Mouse (Mus musculus) c-Kit-negative CD71-positive TER-119-positive erythroid progenitor cells, embryonic 14.5 days (primary cell): ENCODE measurements around the gene Mrpl35.
A peak's percentile ranks its signal among the peaks of the same experiment; 100 is the strongest.
"Not testable (repeated sequence)": the region's sequence is repeated elsewhere in the genome, so short reads cannot be mapped to it uniquely, and the experiment has no call there.

Experiments used
- DNase-seq: peaks from one replicate; pipeline ENCODE4 v3.0.0-alpha.2; 2013; ENCODE audit warnings: low read depth, low spot score

Gene Mrpl35

DNA sequence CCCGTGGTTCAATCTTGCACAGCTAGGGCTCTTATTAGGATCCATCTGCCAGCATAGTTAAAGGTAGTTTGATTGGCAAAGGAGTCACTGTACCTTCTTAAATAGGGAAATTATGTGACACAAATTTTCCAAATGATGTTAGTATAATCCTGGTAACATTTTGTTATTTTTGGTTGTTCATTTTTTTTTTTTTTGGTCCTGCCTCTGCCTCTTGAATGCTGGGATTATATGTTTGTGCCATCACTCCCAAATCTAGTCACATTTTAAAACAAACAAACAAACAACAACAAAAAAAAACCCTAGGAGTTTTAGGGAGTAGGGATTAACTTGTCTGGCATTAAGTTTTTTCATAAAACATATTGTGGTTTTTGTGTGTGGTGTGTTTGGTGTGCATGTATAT lies at the start of gene Mrpl35:
TSS of gene Mrpl35 (minus strand) at position 101 of the 400 bp plus-strand sequence.
- DNase-seq, result no peak

GRCm38 (mm10) chr6:71871396-71871795 lies 44.6 kb upstream of the Mrpl35 start:
- no peak for DNase-seq

- DNase-seq, result no peak
Observed at GRCm38 (mm10) chr6:71868809-71869208, 42.0 kb upstream of the Mrpl35 start.

DNA sequence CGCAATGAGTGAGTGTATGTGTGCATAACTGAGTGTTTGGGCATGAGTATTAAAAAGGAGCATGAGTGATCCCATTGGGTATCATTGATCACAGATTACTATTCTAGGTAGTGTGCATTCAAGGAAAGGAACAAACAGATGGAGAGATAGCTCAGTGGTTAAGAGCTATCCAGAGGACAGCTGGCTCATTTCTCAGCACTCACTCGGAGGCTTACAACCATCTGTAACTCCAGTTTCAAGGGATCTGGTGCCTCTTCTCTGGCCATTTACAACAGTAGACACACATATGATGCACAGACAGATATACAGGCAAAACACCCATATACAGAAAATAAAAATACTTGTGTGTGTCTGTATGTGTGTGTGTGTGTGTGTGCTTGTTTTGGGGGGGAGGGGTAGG lies 41.0 kb upstream of the Mrpl35 start:
- DNase-seq, result no peak

GRCm38 (mm10) chr6:71846906-71847305 lies 20.1 kb upstream of the Mrpl35 start:
- not testable (repeated sequence) for DNase-seq

GRCm38 (mm10) chr6:71840597-71841290 lies 14.0 kb upstream of the Mrpl35 start:
- no peak for DNase-seq

DNA sequence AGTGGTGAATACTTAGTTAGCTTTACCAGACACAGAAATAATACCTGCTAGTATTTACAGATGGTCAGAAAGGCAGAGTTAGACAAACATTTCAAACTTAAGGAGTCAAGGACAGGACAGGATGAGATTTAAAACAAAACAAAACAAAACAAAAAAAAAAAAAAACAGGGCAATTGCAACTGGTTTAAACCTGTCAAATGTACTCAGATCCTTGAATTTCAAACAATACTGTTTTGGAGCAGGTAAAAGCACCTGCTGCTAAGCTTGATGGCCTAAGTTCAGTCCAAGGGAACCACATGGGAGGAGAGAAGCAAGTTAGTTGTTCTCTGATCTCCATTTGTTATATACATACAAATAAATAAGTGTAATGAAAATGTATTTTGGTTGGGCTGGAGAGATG lies 13.0 kb upstream of the Mrpl35 start:
- DNase-seq, result no peak

DNA sequence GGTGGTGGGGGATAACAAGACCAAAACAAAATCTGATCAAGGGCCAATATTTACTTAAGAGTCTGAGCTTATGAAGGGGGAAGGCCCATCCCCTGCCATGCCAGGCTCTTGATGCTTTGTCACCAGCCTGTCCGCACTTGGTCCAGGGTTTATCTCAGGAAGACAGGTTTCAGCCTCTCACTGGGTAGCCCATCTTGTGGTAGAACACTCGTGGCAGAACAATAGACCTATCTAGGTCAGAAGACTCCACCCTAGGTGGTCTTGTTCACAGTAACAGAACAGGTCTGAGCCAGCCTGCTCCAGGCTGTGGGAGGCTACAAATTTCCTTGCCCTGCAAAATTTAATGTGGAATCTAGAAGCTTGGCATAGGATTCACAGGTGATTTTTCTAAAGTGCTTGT lies 10.0 kb upstream of the Mrpl35 start:
- DNase-seq, result no peak

GRCm38 (mm10) chr6:71831581-71831960 lies 4.8 kb upstream of the Mrpl35 start:
- peak; percentile 91 for DNase-seq

GRCm38 (mm10) chr6:71830690-71831580 lies 4.2 kb upstream of the Mrpl35 start, which contains the start of gene Immt:
Gene Immt, plus strand, starts transcription at chr6:71831331.
- peak; percentile 89 for DNase-seq

GRCm38 (mm10) chr6:71829768-71830167 lies 3.0 kb upstream of the Mrpl35 start:
- DNase-seq, result no peak

DNA sequence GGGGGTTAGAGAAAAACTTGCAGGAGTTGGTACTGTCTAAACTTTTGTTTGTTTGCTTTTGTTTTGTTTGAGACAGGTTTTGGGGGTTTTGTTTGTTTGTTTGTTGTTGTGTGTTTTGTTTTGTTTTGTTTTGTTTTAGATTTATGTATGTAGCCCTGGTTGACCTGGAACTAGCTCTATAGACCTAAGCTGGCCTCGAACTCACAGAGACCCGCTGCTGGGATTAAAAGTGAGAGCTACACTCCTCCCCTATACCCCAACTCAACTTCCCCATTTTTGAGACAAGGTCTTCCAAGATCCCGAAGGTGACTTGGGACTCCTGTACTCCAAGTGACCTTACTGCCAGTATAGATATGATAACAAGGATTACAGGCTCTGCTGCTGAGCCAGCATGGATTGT lies 2.8 kb downstream of the Mrpl35 start:
- DNase-seq, result no peak

GRCm38 (mm10) chr6:71823488-71823887 lies 3.3 kb downstream of the Mrpl35 start:
- peak; percentile 87 for DNase-seq

DNA sequence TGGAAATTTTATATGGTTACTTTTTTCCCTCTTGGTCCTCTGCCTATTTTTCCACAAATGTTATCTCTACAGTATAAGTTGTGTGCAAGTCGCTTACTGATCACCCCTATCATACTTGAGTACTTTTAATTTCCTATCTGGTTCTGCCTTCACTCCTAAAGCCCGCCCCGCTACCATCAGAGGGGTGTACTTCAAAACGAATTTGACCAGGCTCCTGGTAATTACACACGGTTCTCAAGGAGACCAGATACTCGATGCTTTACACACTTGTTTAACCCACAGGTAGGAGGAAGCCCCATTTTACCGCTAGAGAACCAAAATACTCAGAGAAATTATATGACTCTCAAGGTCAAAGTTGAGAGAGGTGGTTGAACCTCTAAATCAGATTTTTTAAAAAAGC lies 3.7 kb downstream of the Mrpl35 start:
- no peak for DNase-seq

DNA sequence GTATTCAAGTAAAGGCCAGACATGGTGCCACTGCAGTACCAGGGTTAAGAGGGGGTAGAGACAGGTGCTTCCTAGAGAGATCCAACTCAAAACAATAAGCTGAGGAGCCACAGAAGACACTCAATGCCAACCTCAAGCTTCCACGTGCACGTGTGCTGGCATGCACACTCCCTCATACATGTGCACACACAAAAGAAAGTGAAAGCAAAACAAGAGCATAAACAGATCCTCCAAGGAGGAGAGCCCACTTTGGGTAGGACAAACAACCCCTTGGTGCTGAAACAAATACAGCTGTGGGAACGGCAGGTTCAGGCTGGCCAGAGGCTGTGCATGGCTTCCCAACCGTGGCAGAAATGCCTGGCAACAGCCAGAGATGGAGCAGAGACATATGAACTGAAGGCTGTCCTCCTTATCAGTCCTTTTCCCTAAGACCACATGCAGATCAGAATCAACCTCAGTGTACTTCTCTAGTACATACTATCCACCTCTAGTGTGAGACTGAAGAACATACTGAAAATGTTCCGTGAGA lies 6.9 kb downstream of the Mrpl35 start:
- no peak for DNase-seq

DNA sequence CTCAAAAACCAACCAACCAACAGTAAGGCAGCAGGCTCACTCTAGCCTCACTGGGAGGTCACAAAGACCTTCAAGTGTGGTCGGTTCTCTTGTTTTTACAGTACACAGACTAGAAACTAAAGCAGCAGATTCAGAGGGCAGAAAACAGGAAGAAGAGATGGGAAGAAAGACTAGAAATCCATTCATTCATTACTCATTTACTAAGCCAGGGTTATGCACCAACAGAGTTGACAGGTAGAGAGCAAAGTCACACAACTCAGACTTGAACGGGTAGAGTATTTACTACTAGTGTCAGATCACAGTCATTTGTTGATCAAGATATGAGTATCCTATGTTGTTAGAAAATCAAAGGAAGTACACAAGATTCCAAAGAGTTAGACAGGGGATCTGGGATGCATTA lies 13.9 kb downstream of the Mrpl35 start:
- no peak for DNase-seq

DNA sequence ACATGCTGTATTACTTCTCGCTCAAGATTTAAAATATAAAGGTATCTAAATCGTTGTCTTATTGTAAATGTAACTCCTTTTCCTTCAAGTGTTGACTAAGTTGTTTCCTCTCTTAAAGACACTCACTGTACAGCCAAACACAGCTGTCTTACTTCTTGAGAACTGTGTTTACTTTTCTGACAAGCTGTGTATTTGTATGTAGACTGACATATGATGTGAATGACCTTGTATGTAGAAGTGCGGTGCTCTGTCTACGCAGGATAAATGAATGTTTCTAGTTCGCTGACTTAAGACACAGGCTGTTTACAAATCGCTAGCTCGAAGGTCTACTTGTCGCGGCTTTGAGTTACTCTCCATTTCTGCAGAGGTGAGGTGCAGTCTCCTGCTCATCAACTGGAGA lies 16.9 kb downstream of the Mrpl35 start:
- no peak for DNase-seq

DNA sequence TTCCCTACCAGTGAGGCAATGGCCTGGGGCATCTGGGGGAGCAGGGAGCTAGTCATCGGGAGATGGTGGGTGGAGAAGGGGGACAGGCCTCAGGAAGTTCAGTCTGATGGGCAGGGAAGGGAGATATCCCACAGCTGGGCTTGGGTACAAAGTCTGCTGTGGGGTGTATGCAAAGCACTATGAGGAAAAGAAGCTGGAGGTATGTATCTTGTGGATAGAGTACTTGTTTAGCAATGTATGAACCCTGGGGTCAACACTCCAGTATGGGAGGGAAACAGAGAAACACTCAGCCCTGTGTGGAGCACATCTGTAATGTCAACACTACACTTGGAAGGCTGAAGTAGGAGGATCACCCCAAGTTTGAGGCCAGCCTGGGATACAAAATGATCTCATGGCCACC lies 20.1 kb downstream of the Mrpl35 start:
- no peak for DNase-seq

DNA sequence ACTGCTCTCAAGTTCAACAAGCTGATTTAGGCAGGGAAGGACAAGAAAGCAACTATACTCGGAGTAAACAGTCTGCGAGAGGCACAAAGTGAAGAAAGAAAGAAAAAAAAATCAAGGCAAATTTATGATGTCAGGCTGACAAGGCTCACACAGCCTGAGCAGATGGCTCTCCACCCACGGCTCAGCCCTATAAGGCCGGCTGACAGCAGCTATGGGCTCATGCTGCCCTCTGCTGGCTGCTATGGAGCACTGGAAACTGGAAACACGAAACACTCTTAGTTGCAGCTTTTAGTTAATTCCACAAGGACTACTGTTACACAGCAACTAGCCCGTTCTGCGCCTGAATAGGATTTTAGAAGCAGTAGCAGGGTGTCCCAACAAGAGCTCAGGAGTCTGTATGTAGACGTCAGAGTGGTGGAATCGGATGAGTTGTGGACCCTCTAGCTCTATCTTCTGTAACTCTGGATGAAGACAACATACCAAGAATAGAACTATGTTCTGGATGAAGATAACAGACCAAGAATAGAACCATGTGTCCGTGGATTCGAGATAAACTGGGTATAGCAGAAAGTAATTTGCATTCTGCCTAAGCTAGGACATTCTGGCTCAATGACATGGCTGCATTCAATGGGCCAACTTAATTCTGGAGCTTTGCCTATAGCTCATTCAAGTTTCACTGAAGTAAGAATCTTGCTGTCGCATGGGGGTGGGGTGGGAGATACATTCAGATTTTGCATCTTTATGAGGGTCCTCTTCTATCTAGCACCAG lies 22.5 kb downstream of the Mrpl35 start:
- peak; percentile 65 for DNase-seq

- no peak for DNase-seq
Observed at GRCm38 (mm10) chr6:71803609-71804008, 23.2 kb downstream of the Mrpl35 start.

GRCm38 (mm10) chr6:71801714-71802094 lies 25.1 kb downstream of the Mrpl35 start:
- peak; percentile 20 for DNase-seq
